Mouse (Mus musculus): Measurements from ENCODE around the gene Mfsd11.

- TF ChIP-seq POLR2A (IDR thresholded peaks at IDR 0.05; ENCODE audit: low read depth, low read length): no peak
- no peak for TF ChIP-seq CTCF (IDR thresholded peaks at IDR 0.05; ENCODE audit: borderline replicate concordance, insufficient read depth, low read length)
Measured at GRCm38 (mm10) chr11:116850085-116850484, 2.2 kb upstream of the Mfsd11 start.

All from embryonic fibroblast, embryonic 13.5 days (primary cell).